ENCODE assay signal across 16 mouse cellular contexts in the genomic region with DNA sequence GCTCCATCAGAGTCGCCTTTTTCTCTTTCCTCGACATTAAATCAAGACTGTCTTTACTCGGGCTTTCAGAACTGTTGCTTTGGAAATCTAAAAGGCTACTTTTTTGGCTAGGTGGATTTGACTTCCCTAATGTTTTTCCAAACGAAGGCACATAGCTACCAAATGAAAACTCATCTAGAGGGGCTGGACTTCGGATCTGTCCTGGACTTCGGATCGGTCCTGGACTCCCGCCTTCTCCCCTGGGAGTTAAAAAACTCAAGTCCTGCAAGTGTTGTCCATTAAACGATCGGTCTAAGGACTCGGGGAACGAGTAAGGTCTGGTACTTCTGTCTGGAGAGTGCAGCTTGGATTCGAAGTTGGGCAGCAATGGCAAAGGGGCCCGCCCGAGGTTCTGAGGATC.
"Had no signal": no experiment of that assay in that cellular context is flagged by ENCODE, and none has a peak within 500 bp of the region (broad histone marks: within the 10 kb centered on the region; RNA-seq: fewer than 3 reads in every experiment).

No protein-coding gene starts in this region.

- H3K27me3 ChIP-seq: lung, embryonic 15.5 days; midbrain, embryonic 12.5 days; midbrain, embryonic 15.5 days; neural tube, embryonic 12.5 days had no signal

- H3K4me1 ChIP-seq: lung, embryonic 15.5 days; midbrain, embryonic 12.5 days; midbrain, embryonic 15.5 days; neural tube, embryonic 12.5 days had no signal

- H3K9me3 ChIP-seq: lung, embryonic 15.5 days; megakaryocyte, embryonic 14.5 days; midbrain, embryonic 12.5 days; midbrain, embryonic 15.5 days; neural tube, embryonic 12.5 days had no signal

- H3K9ac ChIP-seq: liver, postnatal 0 days; lung, embryonic 15.5 days; midbrain, embryonic 12.5 days; midbrain, embryonic 15.5 days; neural tube, embryonic 12.5 days had no signal

- ATAC-seq: liver, postnatal 0 days; lung, postnatal 0 days; midbrain, embryonic 15.5 days had no signal

- H3K4me3 ChIP-seq: lung, embryonic 15.5 days; megakaryocyte, embryonic 14.5 days; midbrain, embryonic 12.5 days; midbrain, embryonic 15.5 days; neural tube, embryonic 12.5 days had no signal

- DNase-seq: liver, postnatal 0 days; lung, adult 2 months; lung, postnatal 14 days; lung, postnatal 36 days; right cerebral cortex, postnatal 14 days; spleen, adult 18-20 months; thymus, adult 18-20 months; thymus, postnatal 14 days; thymus, postnatal 36 days had no signal

- H3K27ac ChIP-seq: lung, embryonic 15.5 days; macrophage; midbrain, embryonic 12.5 days; midbrain, embryonic 15.5 days; neural tube, embryonic 12.5 days had no signal

- H3K4me2 ChIP-seq: lung, embryonic 15.5 days; midbrain, embryonic 12.5 days; midbrain, embryonic 15.5 days; neural tube, embryonic 12.5 days had no signal
